Mouse (Mus musculus) bone marrow, adult 2 months (tissue): ENCODE results near the gene Sult3a1. TPM values are rescaled to one million over a fixed set of nuclear protein-coding genes. Genes with fewer than 3 reads are reported as not detected.

ENCODE experiments used
- H3K27ac ChIP-seq: fragments of 200-500 bp; 2 replicates; pipeline ENCODE4 v1.5.1; 2012; ENCODE audit warnings: low read depth, mild to moderate bottlenecking, control low read depth, inconsistent platforms, low read length; ENCODE audit not compliant: control insufficient read depth, poor library complexity, insufficient read depth
- H3K4me1 ChIP-seq: fragments of 200-500 bp; 2 replicates; pipeline ENCODE4 v1.6.1; 2011; ENCODE audit warnings: low read length; ENCODE audit not compliant: control insufficient read depth, insufficient read depth
- H3K4me3 ChIP-seq: fragments of 200-500 bp; replicated peaks from 2 replicates; pipeline ENCODE3; 2011; ENCODE audit warnings: mild to moderate bottlenecking, low read depth, low read length, control low read depth; ENCODE audit not compliant: control insufficient read depth
- CTCF ChIP-seq: fragments of 200-500 bp; IDR thresholded peaks from 2 replicates; pipeline ENCODE4 v1.5.1; 2011; ENCODE audit warnings: low read length, control low read depth; ENCODE audit not compliant: control insufficient read depth, insufficient read depth
- POLR2A ChIP-seq: fragments of 200-500 bp; IDR thresholded peaks from 2 replicates; pipeline ENCODE4 v1.6.1; 2011; ENCODE audit warnings: low read depth, mild to moderate bottlenecking, control low read depth, low read length, borderline replicate concordance; ENCODE audit not compliant: control insufficient read depth
- WGBS: fragments of 180-500 bp; shearing (Covaris S2); methylation state at CpG from one replicate; pipeline ENCODE4 v1.1.7; 2018; 5-methylcytosine and 5-hydroxymethylcytosine counted together
- polyA plus RNA-seq: library from polyadenylated mRNA; stranded (reverse); fragments of >200 nt; gene quantifications from 2 replicates; pipeline ENCODE4 v1.2.4, GENCODE M21; 2011; ENCODE audit warnings: low replicate concordance; ENCODE audit not compliant: missing spikeins, insufficient read depth, insufficient read length

Sult3a1 gene
- polyA plus RNA-seq, 1 experiment, result not detected

GRCm38 (mm10) chr10:33904530-33905481, 47.3 kb downstream of the Sult3a1 start, which contains the start of gene Rsph4a:
TSS of gene Rsph4a (plus strand) at chr10:33905111.
- no peaks in the 10 kb centered on the region; the same call in 1 of the 2 replicates for H3K4me1 ChIP-seq
- no peak within 1 kb of the TSS for H3K4me3 ChIP-seq
- no peak for TF ChIP-seq CTCF
- TF ChIP-seq POLR2A, result no peak
- no peak within 1 kb of the TSS for H3K27ac ChIP-seq
- WGBS, result 8% methylated on average over 17 of the region's 17 CpGs

GRCm38 (mm10) chr10:33905489-33905888, 48.0 kb downstream of the Sult3a1 start:
- 17% methylated on average over 6 of the region's 6 CpGs for WGBS
- TF ChIP-seq POLR2A, result no peak
- TF ChIP-seq CTCF, result no peak

More at GRCm38 (mm10) chr10:33905489-33905888, 48.0 kb downstream of the Sult3a1 start:
- Histone ChIP-seq H3K4me1 (no peaks in the 10 kb centered on the region; the same call in 1 of the 2 replicates), H3K27ac (no peak overlapping the region), H3K4me3 (no peak overlapping the region)

Other genes starting within 250 kb of the Sult3a1 start
- not detected in 2 replicates for gene Clvs2, start 233.0 kb upstream of the Sult3a1 start, polyA plus RNA-seq
- not detected in 2 replicates for gene Sult3a2, start 71.0 kb upstream of the Sult3a1 start, polyA plus RNA-seq
- 0.36 TPM in 1 of 2 replicates, not detected in the other for gene Rsph4a, start 47.4 kb downstream of the Sult3a1 start, polyA plus RNA-seq
- gene Zup1, start 93.5 kb downstream of the Sult3a1 start, polyA plus RNA-seq, result 14.8 and 15.5 TPM in 2 replicates
- gene Rwdd1, start 161.9 kb downstream of the Sult3a1 start, polyA plus RNA-seq, result 6.0 and 47.9 TPM in 2 replicates
- gene Trappc3l, start 179.9 kb downstream of the Sult3a1 start, polyA plus RNA-seq, result not detected in 2 replicates
- not detected in 2 replicates for gene Calhm4, start 186.6 kb downstream of the Sult3a1 start, polyA plus RNA-seq
- gene Calhm5, start 238.8 kb downstream of the Sult3a1 start, polyA plus RNA-seq, result not detected in 2 replicates